Mouse (Mus musculus) heart, postnatal 0 days (tissue): ENCODE measurements around the gene Fut1. TPM values are rescaled to one million over a fixed set of nuclear protein-coding genes. Genes with fewer than 3 reads are reported as not detected.
A peak's percentile ranks its signal among the peaks of the same experiment; 100 is the strongest.

Source experiments
- ATAC-seq: fragments of 200-750 bp; cut with Nextera tagmentation; 2 replicates; pipeline ENCODE4 v1.8.0; 2017; ENCODE audit warnings: low read depth, moderate number of reproducible peaks, moderate library complexity; ENCODE audit not compliant: insufficient read depth
- DNase-seq: peaks from one replicate; pipeline ENCODE4 v3.0.0-alpha.2; 2016; ENCODE audit warnings: low spot score
- H3K27ac ChIP-seq: fragments of 300-500 bp; sonication (generic); 2 replicates; pipeline ENCODE4 v1.5.1; 2014; ENCODE audit warnings: low read depth, mild to moderate bottlenecking
- H3K27me3 ChIP-seq: fragments of 300-500 bp; sonication (generic); 2 replicates; pipeline ENCODE4 v1.6.1; 2014; ENCODE audit warnings: low read length, mixed read lengths; ENCODE audit not compliant: control insufficient read depth, insufficient read depth
- H3K36me3 ChIP-seq: fragments of 300-500 bp; sonication (generic); replicated peaks from 2 replicates; pipeline ENCODE4 v1.6.1; 2014; ENCODE audit warnings: low read length, mixed read lengths; ENCODE audit not compliant: control insufficient read depth, insufficient read depth
- H3K4me1 ChIP-seq: fragments of 300-500 bp; sonication (generic); 2 replicates; pipeline ENCODE4 v1.6.1; 2014; ENCODE audit warnings: antibody characterized with exemption; ENCODE audit not compliant: control insufficient read depth, insufficient read depth
- H3K4me2 ChIP-seq: fragments of 300-500 bp; sonication (generic); 2 replicates; pipeline ENCODE4 v1.6.1; 2014; ENCODE audit warnings: low read depth, mild to moderate bottlenecking, low read length, moderate library complexity
- H3K4me3 ChIP-seq: fragments of 300-500 bp; sonication (generic); 2 replicates; pipeline ENCODE4 v1.5.1; 2014; ENCODE audit warnings: low read depth, low read length
- H3K9ac ChIP-seq: fragments of 300-500 bp; sonication (generic); replicated peaks from 2 replicates; pipeline ENCODE4 v1.6.1; 2014; ENCODE audit warnings: low read depth, low read length, mixed read lengths
- H3K9me3 ChIP-seq: fragments of 300-500 bp; sonication (generic); replicated peaks from 2 replicates; pipeline ENCODE4 v1.6.1; 2016; ENCODE audit warnings: low read length; ENCODE audit not compliant: control insufficient read depth
- CTCF ChIP-seq: IDR thresholded peaks from 2 replicates; pipeline ENCODE4 v1.5.1; 2016; ENCODE audit warnings: antibody characterized with exemption, control low read depth, low read depth
- EP300 ChIP-seq: IDR thresholded peaks from 2 replicates; pipeline ENCODE4 v1.6.1; 2016; ENCODE audit warnings: antibody characterized with exemption, low read depth
- WGBS: fragments of 180-500 bp; shearing (Covaris S2); extraction: QIAGEN DNeasy Blood & Tissue Kit; methylation state at CpG from one replicate; pipeline ENCODE4 v1.1.7; 2014; 5-methylcytosine and 5-hydroxymethylcytosine counted together
- polyA plus RNA-seq: library from polyadenylated mRNA; unstranded; fragments of >200 nt; fragmentation: Nextera tagmentation; extraction: Ambion mirVana; gene quantifications from 2 replicates; pipeline ENCODE4 v1.2.1, GENCODE M21; 2015
- total RNA-seq: library from RNA; depleted of rRNA; stranded (reverse); fragments of >200 nt; gene quantifications from 2 replicates; pipeline ENCODE4 v1.2.3, GENCODE M21; 2014; ENCODE audit warnings: low replicate concordance; rRNA removed

Gene Fut1
- total RNA-seq = not detected in 2 replicates
- polyA plus RNA-seq = not detected in 2 replicates

DNA sequence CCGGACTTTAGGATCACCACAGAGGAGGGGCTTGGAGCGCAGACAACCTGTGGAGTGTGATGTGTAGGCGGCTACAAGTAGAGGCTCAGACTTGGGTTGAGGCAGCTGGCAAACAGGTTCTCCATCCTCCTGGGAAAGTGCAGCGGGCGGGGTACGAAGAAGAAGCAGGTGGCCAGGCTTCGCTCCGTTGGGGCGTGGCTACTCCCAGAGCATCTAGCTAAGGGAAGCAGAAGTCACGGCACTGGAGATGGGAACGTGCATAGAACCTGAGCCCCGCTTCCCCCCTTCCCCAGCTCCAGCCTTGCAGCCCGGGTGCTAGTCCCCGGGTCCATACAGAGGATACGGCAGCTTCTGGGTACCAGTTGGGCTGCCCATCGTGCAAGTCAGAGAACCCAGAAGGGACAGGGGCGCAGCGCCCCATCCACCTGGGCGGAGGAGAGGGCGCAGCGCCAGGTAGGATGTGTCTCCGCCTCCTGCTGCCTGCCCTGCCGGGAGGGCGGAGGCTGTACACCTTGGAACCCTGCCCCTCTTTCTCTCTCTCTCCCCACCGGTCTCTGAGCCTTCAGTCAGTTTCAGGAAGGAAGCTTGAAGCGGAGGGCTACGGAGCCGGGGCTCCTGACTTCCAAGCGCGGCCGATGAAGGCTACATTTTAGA is at the start of gene Fut1:
Gene Fut1, plus strand, starts transcription at position 248 of the 654 bp plus-strand sequence.
- TF ChIP-seq EP300 (no peak), CTCF (no peak)
- Histone ChIP-seq H3K9ac (no peak within 1 kb of the TSS), H3K27me3 (peaks cover 43% of the 10 kb centered on the region), H3K4me3 (no peak within 1 kb of the TSS), H3K9me3 (no peaks in the 10 kb centered on the region), H3K4me1 (no peaks in the 10 kb centered on the region), H3K27ac (no peak within 1 kb of the TSS), H3K36me3 (no peaks in the 10 kb centered on the region), H3K4me2 (no peak within 1 kb of the TSS)
- ATAC-seq = no peak
- WGBS = 12% methylated on average over 29 of the region's 31 CpGs
- DNase-seq = no peak

GRCm38 (mm10) chr7:45567780-45568516 is 49.1 kb upstream of the Fut1 start:
- under 1% methylated on average over 24 of the region's 24 CpGs for WGBS
- Histone ChIP-seq H3K36me3 (no peaks in the 10 kb centered on the region), H3K9ac (peak overlapping the region; percentile 38), H3K4me1 (peaks cover 26% of the 10 kb centered on the region), H3K4me3 (peak overlapping the region; percentile 41), H3K9me3 (no peaks in the 10 kb centered on the region), H3K27me3 (no peaks in the 10 kb centered on the region), H3K4me2 (peak overlapping the region; percentile 65), H3K27ac (peak overlapping the region; percentile 97)
- ATAC-seq (peak; percentile 97), DNase-seq (peak; percentile 96)
- TF ChIP-seq CTCF = no peak
- peak; percentile 93 for TF ChIP-seq EP300

- TF ChIP-seq EP300 (no peak), CTCF (no peak)
- DNase-seq (no peak), ATAC-seq (peak; percentile 1; the same call in 1 of the 2 replicates)
- WGBS = 67% methylated on average over 10 of the region's 10 CpGs
- Histone ChIP-seq H3K36me3 (no peaks in the 10 kb centered on the region), H3K4me2 (peak overlapping the region; percentile 65), H3K27ac (peak overlapping the region; percentile 97), H3K9ac (peak overlapping the region; percentile 28; the same call in 1 of the 2 replicates), H3K9me3 (no peaks in the 10 kb centered on the region), H3K4me3 (peak overlapping the region; percentile 41), H3K27me3 (no peaks in the 10 kb centered on the region), H3K4me1 (peaks cover 27% of the 10 kb centered on the region)
These were observed 48.3 kb upstream of the Fut1 start for GRCm38 (mm10) chr7:45568601-45569473.

- DNase-seq (peak; percentile 75), ATAC-seq (peak; percentile 59)
- under 1% methylated on average over 42 of the region's 42 CpGs for WGBS
- Histone ChIP-seq H3K9ac (peak within 1 kb of the TSS; percentile 87), H3K4me2 (peak within 1 kb of the TSS; percentile 79), H3K9me3 (no peaks in the 10 kb centered on the region), H3K36me3 (no peaks in the 10 kb centered on the region), H3K27me3 (no peaks in the 10 kb centered on the region), H3K27ac (peak within 1 kb of the TSS; percentile 97), H3K4me3 (peak within 1 kb of the TSS; percentile 79), H3K4me1 (peaks cover 34% of the 10 kb centered on the region)
- TF ChIP-seq CTCF (no peak), EP300 (peak; percentile 90)
These were observed 46.9 kb upstream of the Fut1 start, which contains the start of gene Bcat2 for GRCm38 (mm10) chr7:45570103-45570741. Gene Bcat2 (plus strand): TSS chr7:45570153.

DNA sequence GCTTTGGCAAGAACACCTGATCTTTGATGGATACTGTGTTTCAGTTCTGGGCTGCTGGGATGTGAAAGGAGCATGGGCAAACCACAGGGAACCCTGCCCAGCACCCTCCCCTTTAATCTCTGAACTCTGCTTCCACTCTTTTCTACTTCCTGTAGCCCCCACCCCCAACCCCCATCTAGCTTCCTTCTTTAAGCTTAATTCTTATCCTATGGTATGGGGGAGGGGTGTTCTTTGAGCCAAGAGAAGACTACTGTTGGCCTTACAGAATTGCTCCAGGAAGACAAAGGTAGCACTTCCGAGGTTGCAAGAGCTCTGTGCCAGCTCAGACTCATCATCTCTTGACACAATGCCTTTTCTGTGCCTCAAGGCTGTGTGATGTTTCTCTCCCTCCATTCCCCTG is 45.1 kb upstream of the Fut1 start:
- no peak for TF ChIP-seq EP300
- TF ChIP-seq CTCF = no peak
- Histone ChIP-seq H3K9me3 (no peaks in the 10 kb centered on the region), H3K4me1 (peaks cover 34% of the 10 kb centered on the region), H3K4me3 (no peak overlapping the region), H3K36me3 (peaks cover 13% of the 10 kb centered on the region), H3K27me3 (no peaks in the 10 kb centered on the region), H3K27ac (no peak overlapping the region), H3K4me2 (no peak overlapping the region), H3K9ac (no peak overlapping the region)
- no peak for ATAC-seq
- DNase-seq = no peak
- WGBS = 50% methylated on average over 1 of the region's 1 CpGs
